9 mouse cellular contexts compared by ENCODE assay signal in genomic region chr2:35581501-35582340, GRCm38 (mm10). TPM values are rescaled to one million over a fixed set of nuclear protein-coding genes. Genes with fewer than 3 reads are reported as not detected.
A peak's percentile ranks its signal among the peaks of the same experiment; 100 is the strongest.
DNase-seq lines count a peak whose midpoint lies in the region; ATAC-seq and TF ChIP-seq lines count a peak whose summit lies in the region.
"Had no signal": no experiment of that assay in that cellular context is flagged by ENCODE, and none has a peak within 500 bp of the region (broad histone marks: within the 10 kb centered on the region; RNA-seq: fewer than 3 reads in every experiment).

No protein-coding gene starts in this region.

- DNase-seq in heart, adult 18-20 months: peak; percentile 80 to 82
- no peak for DNase-seq in heart, adult 8-10 months (ENCODE audit: low spot score)
- DNase-seq in cerebellum, adult 8-10 months: peak; percentile 53
- DNase-seq in gastrocnemius, postnatal 10 days: peak; percentile 70
- no peak for DNase-seq in T-cell, adult 2 months (ENCODE audit: low spot score)

- peaks cover 21% of the 10 kb centered on the region; the same call in 1 of the 2 replicates for H3K4me1 ChIP-seq in intestine, embryonic 15.5 days (replicated peaks)
- H3K4me1 ChIP-seq in liver, embryonic 16.5 days (ENCODE audit: control insufficient read depth, low read depth, low read length): no peaks in the 10 kb centered on the region
- peaks cover 19% of the 10 kb centered on the region for H3K4me1 ChIP-seq in olfactory bulb, adult 2 months (ENCODE audit: control insufficient read depth, insufficient read depth, low read length)

- no peaks in the 10 kb centered on the region for H3K27me3 ChIP-seq in intestine, embryonic 15.5 days (replicated peaks)
- H3K27me3 ChIP-seq in liver, embryonic 16.5 days (ENCODE audit: control insufficient read depth, insufficient read depth, low read depth, low read length): peaks cover 62% of the 10 kb centered on the region

- H3K9me3 ChIP-seq in intestine, embryonic 15.5 days: no peaks in the 10 kb centered on the region
- H3K9me3 ChIP-seq in liver, embryonic 16.5 days (replicated peaks; ENCODE audit: control insufficient read depth, low read length): no peaks in the 10 kb centered on the region

- H3K9ac ChIP-seq in intestine, embryonic 15.5 days: peak overlapping the region; percentile 71
- H3K9ac ChIP-seq in liver, embryonic 16.5 days (ENCODE audit: low read depth, low read length): peak overlapping the region; percentile 54

- peak; percentile 76 for ATAC-seq in intestine, embryonic 15.5 days
- peak; percentile 56 for ATAC-seq in liver, embryonic 16.5 days (ENCODE audit: low read depth)

- 1% methylated on average over 73 of the region's 76 CpGs for WGBS in intestine, embryonic 15.5 days
- 1% methylated on average over 76 of the region's 76 CpGs for WGBS in liver, embryonic 16.5 days (ENCODE audit: insufficient replicate concordance)
- WGBS in olfactory bulb, adult 2 months: 5% methylated on average over 76 of the region's 76 CpGs

- H3K4me2 ChIP-seq in intestine, embryonic 15.5 days (replicated peaks): peak overlapping the region; percentile 99
- peak overlapping the region; percentile 59 for H3K4me2 ChIP-seq in liver, embryonic 16.5 days (ENCODE audit: low read depth, low read length)

- H3K4me3 ChIP-seq in intestine, embryonic 15.5 days (replicated peaks): peak overlapping the region; percentile 53
- H3K4me3 ChIP-seq in liver, embryonic 16.5 days (ENCODE audit: low read depth, low read length): peak overlapping the region; percentile 50
- peak overlapping the region; percentile 38 for H3K4me3 ChIP-seq in olfactory bulb, adult 2 months (ENCODE audit: insufficient read depth, low read depth, low read length)

- H3K36me3 ChIP-seq in intestine, embryonic 15.5 days: no peaks in the 10 kb centered on the region
- H3K36me3 ChIP-seq in liver, embryonic 16.5 days (ENCODE audit: control insufficient read depth, insufficient read depth): no peaks in the 10 kb centered on the region

- no peak for TF ChIP-seq POLR2A in olfactory bulb, adult 2 months (IDR thresholded peaks at IDR 0.05; ENCODE audit: insufficient read depth, low read depth, low read length)

- no peak for TF ChIP-seq CTCF in olfactory bulb, adult 2 months (IDR thresholded peaks at IDR 0.05; ENCODE audit: insufficient read depth, low read depth, low read length)

- H3K27ac ChIP-seq in intestine, embryonic 15.5 days: peak overlapping the region; percentile 90
- H3K27ac ChIP-seq in liver, embryonic 16.5 days (ENCODE audit: low read length): no peak overlapping the region; the same call in 1 of the 2 replicates
- H3K27ac ChIP-seq in olfactory bulb, adult 2 months (ENCODE audit: insufficient read depth, low read depth, low read length): no peak overlapping the region
- H3K27ac ChIP-seq: macrophage had no signal

RNA-seq across cellular contexts. Expression of gene Dab2ip, which starts 23.7 kb away (rescaled TPM):
- 10 to 100 TPM; 42.4 to 44.1 TPM for total RNA-seq in heart, adult 18-20 months (2021)
- total RNA-seq in heart, adult 8-10 months (2022): 10 to 100 TPM; 41.4 to 47.5 (median 46.5) TPM
- total RNA-seq in gastrocnemius, postnatal 10 days (2021): 10 to 100 TPM; 44.3 to 56.9 TPM
- 52.7 and 54.9 TPM in 2 replicates for polyA plus RNA-seq in intestine, embryonic 15.5 days (2015; fragmentation: Nextera tagmentation; extraction: Ambion mirVana)
- polyA plus RNA-seq in liver, embryonic 16.5 days (2015; fragmentation: Nextera tagmentation; extraction: Ambion mirVana): 4.9 and 5.1 TPM in 2 replicates
- polyA plus RNA-seq in olfactory bulb, adult 2 months (2012; ENCODE audit: insufficient read depth, insufficient read length, low replicate concordance, missing spikeins): not detected in 2 replicates

Comparison
In these comparisons a context has a peak if more than half of its experiments do, and no peak if none do; other contexts are left out.
1. DNase-seq: peak in heart, adult 18-20 months (2 of 2), cerebellum, adult 8-10 months (single experiment) and gastrocnemius, postnatal 10 days (single experiment); none in heart, adult 8-10 months (single experiment) and T-cell, adult 2 months (single experiment).
2. Peak in every context shown above with its lines, with median percentiles within 50 percentile points of each other: H3K4me3 ChIP-seq.